Mouse (Mus musculus) stomach, postnatal 0 days (tissue): ENCODE measurements around the gene Snx29. TPM values are rescaled to one million over a fixed set of nuclear protein-coding genes. Genes with fewer than 3 reads are reported as not detected.

Experiments
- ATAC-seq: fragments of 200-750 bp; cut with Nextera tagmentation; 2 replicates; pipeline ENCODE4 v1.8.0; 2017; ENCODE audit not compliant: low FRiP score, low TSS enrichment
- DNase-seq: peaks from one replicate; pipeline ENCODE4 v3.0.0-alpha.2; 2016; ENCODE audit warnings: low spot score
- H3K27ac ChIP-seq: fragments of 300-500 bp; sonication (generic); replicated peaks from 2 replicates; pipeline ENCODE4 v1.5.1; 2014; ENCODE audit warnings: mild to moderate bottlenecking, control low read depth
- H3K27me3 ChIP-seq: fragments of 300-500 bp; sonication (generic); 2 replicates; pipeline ENCODE4 v1.6.1; 2014; ENCODE audit warnings: low read length; ENCODE audit not compliant: control insufficient read depth, insufficient read depth
- H3K36me3 ChIP-seq: fragments of 300-500 bp; sonication (generic); 2 replicates; pipeline ENCODE4 v1.6.1; 2014; ENCODE audit warnings: low read length, mixed read lengths; ENCODE audit not compliant: control insufficient read depth, insufficient read depth
- H3K4me1 ChIP-seq: fragments of 300-500 bp; sonication (generic); replicated peaks from 2 replicates; pipeline ENCODE4 v1.6.1; 2014; ENCODE audit warnings: antibody characterized with exemption; ENCODE audit not compliant: control insufficient read depth, insufficient read depth
- H3K4me2 ChIP-seq: fragments of 300-500 bp; sonication (generic); replicated peaks from 2 replicates; pipeline ENCODE4 v1.6.1; 2014; ENCODE audit warnings: low read depth, mild to moderate bottlenecking, control low read depth, moderate library complexity
- H3K4me3 ChIP-seq: fragments of 300-500 bp; sonication (generic); 2 replicates; pipeline ENCODE4 v1.5.1; 2014; ENCODE audit warnings: low read depth, low read length, control low read depth
- H3K9ac ChIP-seq: fragments of 300-500 bp; sonication (generic); 2 replicates; pipeline ENCODE4 v1.6.1; 2014; ENCODE audit warnings: mild to moderate bottlenecking, low read length, control low read depth, mixed read lengths
- H3K9me3 ChIP-seq: fragments of 300-500 bp; sonication (generic); 2 replicates; pipeline ENCODE4 v1.6.1; 2016; ENCODE audit warnings: low read length; ENCODE audit not compliant: control insufficient read depth
- CTCF ChIP-seq: IDR thresholded peaks from 2 replicates; pipeline ENCODE4 v1.5.1; 2016; ENCODE audit warnings: antibody characterized with exemption, low read depth, mild to moderate bottlenecking, moderate library complexity
- EP300 ChIP-seq: optimal IDR thresholded peaks from 2 replicates; pipeline ENCODE3; 2016; ENCODE audit warnings: antibody characterized with exemption
- WGBS: fragments of 180-500 bp; shearing (Covaris S2); extraction: QIAGEN DNeasy Blood & Tissue Kit; methylation state at CpG from one replicate; pipeline ENCODE4 v1.1.7; 2014; 5-methylcytosine and 5-hydroxymethylcytosine counted together
- polyA plus RNA-seq: library from polyadenylated mRNA; unstranded; fragments of >200 nt; fragmentation: Nextera tagmentation; extraction: Ambion mirVana; gene quantifications from 2 replicates; pipeline ENCODE4 v1.2.1, GENCODE M21; 2015

Snx29 gene
- polyA plus RNA-seq, 1 experiment from 2014 or later: 4.8 TPM

- ATAC-seq: no peak
Measured at GRCm38 (mm10) chr16:11629704-11630103, 307.0 kb downstream of the Snx29 start.

DNA sequence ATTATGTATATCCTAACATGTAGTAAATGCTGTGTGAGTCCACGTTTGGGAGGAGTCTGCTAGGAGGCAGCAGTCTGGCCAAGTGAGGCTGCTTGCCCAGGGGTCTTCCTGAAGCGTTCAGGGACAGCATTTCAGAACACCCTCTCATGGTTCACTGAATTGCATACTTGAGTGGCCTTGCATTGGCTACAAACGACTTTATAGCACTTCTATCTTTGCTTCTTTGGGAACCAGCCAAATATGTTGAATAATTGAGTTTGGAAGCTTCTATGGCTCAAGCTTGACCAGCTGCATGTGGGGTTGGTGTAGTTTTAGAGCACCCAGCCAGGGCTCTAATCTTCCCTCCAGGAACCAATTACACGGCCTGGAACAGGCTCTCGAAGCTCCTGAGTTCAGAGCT is 307.8 kb downstream of the Snx29 start:
- DNase-seq: no peak
- WGBS: 42% methylated on average over 5 of the region's 5 CpGs
- Histone ChIP-seq H3K4me3 (no peak overlapping the region), H3K36me3 (no peaks in the 10 kb centered on the region), H3K9me3 (no peaks in the 10 kb centered on the region), H3K27me3 (no peaks in the 10 kb centered on the region), H3K4me2 (no peak overlapping the region), H3K27ac (no peak overlapping the region), H3K9ac (no peak overlapping the region), H3K4me1 (no peaks in the 10 kb centered on the region)
- ATAC-seq: no peak
- TF ChIP-seq CTCF (no peak), EP300 (no peak)

More at GRCm38 (mm10) chr16:11629704-11630103, 307.0 kb downstream of the Snx29 start:
- no peak overlapping the region for H3K9ac ChIP-seq
- H3K27me3 ChIP-seq: no peaks in the 10 kb centered on the region
- 87% methylated on average over 7 of the region's 7 CpGs for WGBS
- TF ChIP-seq EP300: no peak
- no peak for TF ChIP-seq CTCF
- H3K4me2 ChIP-seq: no peak overlapping the region
- no peak overlapping the region for H3K27ac ChIP-seq
- no peaks in the 10 kb centered on the region for H3K4me1 ChIP-seq
- DNase-seq: no peak
- no peak overlapping the region for H3K4me3 ChIP-seq
- H3K9me3 ChIP-seq: no peaks in the 10 kb centered on the region
- H3K36me3 ChIP-seq: no peaks in the 10 kb centered on the region

DNA sequence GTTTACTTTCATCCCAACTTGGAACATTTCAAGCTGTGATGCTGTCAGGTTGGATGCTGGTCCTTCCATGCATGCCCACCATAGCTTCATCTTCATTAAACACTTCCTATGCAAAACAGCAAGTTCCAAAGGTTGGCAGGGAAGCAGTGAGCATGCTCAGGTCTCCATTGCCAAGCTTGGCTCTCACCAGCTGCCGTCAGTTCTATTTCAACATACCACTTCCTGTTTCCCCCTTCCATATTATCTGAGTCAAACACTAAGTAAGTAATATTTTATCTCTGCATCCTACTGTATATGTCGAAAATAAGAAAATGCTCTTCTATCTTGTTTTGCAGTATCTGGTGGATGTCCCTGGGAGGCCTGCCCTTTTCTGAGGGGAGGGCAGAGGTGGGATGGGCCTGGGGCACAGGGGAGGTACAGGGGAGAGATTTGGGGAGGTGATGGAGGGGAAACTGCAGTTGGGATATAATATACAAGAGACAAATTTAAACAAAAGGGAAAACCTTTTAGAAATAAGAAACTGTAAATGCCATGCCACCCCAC is 309.6 kb downstream of the Snx29 start:
- no peak overlapping the region for H3K4me2 ChIP-seq

DNA sequence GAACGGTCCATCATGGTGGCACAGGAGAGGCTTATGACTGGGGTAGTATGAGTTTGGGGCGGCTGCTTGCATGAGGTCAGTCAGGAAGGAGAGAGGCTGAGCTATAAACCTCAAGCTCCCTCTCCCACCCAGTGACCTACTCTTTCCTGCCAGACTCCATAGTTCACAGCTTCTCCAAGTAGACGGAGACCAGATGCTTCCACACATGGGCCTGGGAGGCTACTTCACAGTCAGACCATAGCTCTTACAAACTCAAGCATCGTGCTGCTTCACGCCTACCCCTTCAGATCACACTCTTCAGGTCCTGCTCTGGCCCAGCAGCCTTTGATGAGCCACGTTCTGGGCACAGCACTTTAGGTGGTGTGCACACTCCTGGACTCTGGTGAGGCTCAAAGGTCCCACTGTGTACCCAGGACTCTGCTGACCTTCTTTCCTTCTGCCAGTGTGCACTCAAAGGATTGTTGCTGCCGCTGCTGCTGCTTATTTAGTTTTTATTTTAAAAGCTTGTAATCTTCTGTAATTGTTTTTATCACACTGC is 313.6 kb downstream of the Snx29 start:
- Histone ChIP-seq H3K4me1 (no peaks in the 10 kb centered on the region), H3K27ac (no peak overlapping the region), H3K4me2 (no peak overlapping the region), H3K4me3 (no peak overlapping the region), H3K27me3 (no peaks in the 10 kb centered on the region), H3K36me3 (no peaks in the 10 kb centered on the region), H3K9ac (no peak overlapping the region), H3K9me3 (no peaks in the 10 kb centered on the region)
- 60% methylated on average over 7 of the region's 7 CpGs for WGBS
- no peak for ATAC-seq
- no peak for TF ChIP-seq CTCF
- no peak for TF ChIP-seq EP300
- DNase-seq: no peak

More for the DNA sequence above, 309.6 kb downstream of the Snx29 start:
- H3K9ac ChIP-seq: no peak overlapping the region
- H3K27me3 ChIP-seq: no peaks in the 10 kb centered on the region
- TF ChIP-seq EP300 (no peak), CTCF (no peak)
- no peaks in the 10 kb centered on the region for H3K4me1 ChIP-seq
- H3K36me3 ChIP-seq: no peaks in the 10 kb centered on the region
- ATAC-seq: no peak
- no peak overlapping the region for H3K27ac ChIP-seq
- no peak for DNase-seq
- WGBS: 64% methylated on average over 2 of the region's 2 CpGs
- no peaks in the 10 kb centered on the region for H3K9me3 ChIP-seq
- H3K4me3 ChIP-seq: no peak overlapping the region

DNA sequence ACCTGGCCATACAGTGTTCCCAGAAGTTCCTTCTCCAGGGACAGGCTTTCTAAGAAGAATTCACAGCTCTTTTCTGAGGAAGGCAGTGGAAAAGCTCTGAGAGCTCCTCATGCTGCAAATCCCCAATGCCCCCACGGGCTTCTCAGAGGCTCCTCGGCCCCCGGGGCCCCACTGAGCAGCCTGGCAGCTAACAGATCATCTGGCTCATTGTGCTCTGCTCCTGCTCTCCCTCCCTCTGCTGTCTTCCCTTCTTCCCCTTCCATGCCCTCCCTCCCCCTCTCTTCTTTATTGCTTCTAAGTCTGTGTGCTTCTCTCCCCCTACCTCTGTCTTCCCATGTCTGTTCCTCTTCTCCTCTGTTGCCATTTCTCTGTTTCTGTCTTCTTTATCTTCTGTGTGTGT is 314.2 kb downstream of the Snx29 start:
- no peak for ATAC-seq
- no peak overlapping the region for H3K27ac ChIP-seq
- no peaks in the 10 kb centered on the region for H3K9me3 ChIP-seq
- H3K27me3 ChIP-seq: no peaks in the 10 kb centered on the region
- H3K4me3 ChIP-seq: no peak overlapping the region
- DNase-seq: no peak
- 3% methylated on average over 3 of the region's 3 CpGs for WGBS
- H3K36me3 ChIP-seq: no peaks in the 10 kb centered on the region
- H3K4me1 ChIP-seq: no peaks in the 10 kb centered on the region
- H3K4me2 ChIP-seq: no peak overlapping the region
- H3K9ac ChIP-seq: no peak overlapping the region
- TF ChIP-seq EP300 (no peak), CTCF (no peak)

DNA sequence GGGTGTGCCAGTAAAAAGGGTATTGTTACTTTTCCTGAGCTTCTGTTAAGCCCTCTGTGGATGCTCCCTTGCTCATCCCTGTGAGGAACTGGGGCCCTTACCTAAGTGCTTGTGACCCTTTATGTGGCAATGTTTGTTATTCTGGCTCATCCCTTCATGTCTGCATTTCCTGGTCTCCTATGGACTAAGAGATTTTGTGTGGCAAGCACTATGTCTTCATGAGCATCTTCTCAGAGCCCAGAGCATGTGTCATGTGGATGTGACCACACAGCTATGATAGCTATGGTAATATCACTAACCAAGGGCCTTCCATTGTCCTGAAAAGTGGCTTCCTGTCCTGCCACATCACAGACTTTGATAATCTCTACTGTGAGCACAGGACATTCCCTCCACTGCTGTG is 315.1 kb downstream of the Snx29 start:
- no peaks in the 10 kb centered on the region for H3K9me3 ChIP-seq
- H3K4me1 ChIP-seq: no peaks in the 10 kb centered on the region
- no peak overlapping the region for H3K9ac ChIP-seq
- TF ChIP-seq CTCF (no peak), EP300 (no peak)
- no peak overlapping the region for H3K27ac ChIP-seq
- DNase-seq (no peak), ATAC-seq (no peak)
- H3K36me3 ChIP-seq: no peaks in the 10 kb centered on the region
- H3K4me2 ChIP-seq: no peak overlapping the region
- H3K4me3 ChIP-seq: no peak overlapping the region
- H3K27me3 ChIP-seq: no peaks in the 10 kb centered on the region
